Mouse (Mus musculus) limb, embryonic 13.5 days (tissue): Measurements from ENCODE around the gene Tmem97. TPM values are rescaled to one million over a fixed set of nuclear protein-coding genes. Genes with fewer than 3 reads are reported as not detected.
A peak's percentile ranks its signal among the peaks of the same experiment; 100 is the strongest.
"Not testable (repeated sequence)": the region's sequence is repeated elsewhere in the genome, so short reads cannot be mapped to it uniquely, and the experiment has no call there.

Source experiments
- ATAC-seq: fragments of 200-750 bp; cut with Nextera tagmentation; 2 replicates; pipeline ENCODE4 v1.8.0; 2017; ENCODE audit warnings: low read depth, moderate number of reproducible peaks, moderate TSS enrichment; ENCODE audit not compliant: low FRiP score
- H3K27ac ChIP-seq: fragments of 300-500 bp; sonication (generic); 2 replicates; pipeline ENCODE4 v1.5.1; 2015; ENCODE audit warnings: inconsistent platforms, mild to moderate bottlenecking, moderate library complexity
- H3K27me3 ChIP-seq: fragments of 300-500 bp; sonication (generic); 2 replicates; pipeline ENCODE4 v1.6.1; 2015; ENCODE audit warnings: mild to moderate bottlenecking, inconsistent platforms
- H3K36me3 ChIP-seq: fragments of 300-500 bp; sonication (generic); 2 replicates; pipeline ENCODE4 v1.6.1; 2015; ENCODE audit warnings: inconsistent platforms, mild to moderate bottlenecking, moderate library complexity
- H3K4me1 ChIP-seq: fragments of 300-500 bp; sonication (generic); 2 replicates; pipeline ENCODE4 v1.6.1; 2015; ENCODE audit warnings: inconsistent platforms
- H3K4me2 ChIP-seq: fragments of 300-500 bp; sonication (generic); replicated peaks from 2 replicates; pipeline ENCODE4 v1.6.1; 2015; ENCODE audit warnings: inconsistent platforms, mild to moderate bottlenecking, moderate library complexity
- H3K4me3 ChIP-seq: fragments of 300-500 bp; sonication (generic); 2 replicates; pipeline ENCODE4 v1.5.1; 2015; ENCODE audit warnings: moderate library complexity, mild to moderate bottlenecking, inconsistent platforms
- H3K9ac ChIP-seq: fragments of 300-500 bp; sonication (generic); 2 replicates; pipeline ENCODE4 v1.6.1; 2015; ENCODE audit warnings: mild to moderate bottlenecking, inconsistent platforms
- H3K9me3 ChIP-seq: fragments of 300-500 bp; sonication (generic); 2 replicates; pipeline ENCODE4 v1.6.1; 2016; ENCODE audit warnings: inconsistent platforms
- WGBS: fragments of 180-500 bp; shearing (Covaris S2); methylation state at CpG from one replicate; pipeline ENCODE4 v1.1.7; 2015; 5-methylcytosine and 5-hydroxymethylcytosine counted together
- polyA plus RNA-seq: library from polyadenylated mRNA; unstranded; fragments of >200 nt; fragmentation: Nextera tagmentation; extraction: Ambion mirVana; gene quantifications from 2 replicates; pipeline ENCODE4 v1.2.1, GENCODE M21; 2015

Tmem97 gene
- 74.1 and 75.2 TPM in 2 replicates for polyA plus RNA-seq

GRCm38 (mm10) chr11:78550168-78551058 lies at the start of gene Tmem97:
TSS of gene Tmem97 (minus strand) at chr11:78550777.
- Histone ChIP-seq H3K4me3 (peak within 1 kb of the TSS; percentile 73), H3K4me1 (peaks cover 24% of the 10 kb centered on the region), H3K27me3 (no peaks in the 10 kb centered on the region), H3K36me3 (peaks cover 3% of the 10 kb centered on the region), H3K9ac (peak within 1 kb of the TSS; percentile 74), H3K9me3 (0 out of 2 replicates have a peak, but pooled peaks cover 5% of the 10 kb centered on the region), H3K4me2 (peak within 1 kb of the TSS; percentile 75), H3K27ac (peak within 1 kb of the TSS; percentile 87)
- ATAC-seq, result peak; percentile 100
- WGBS, result under 1% methylated on average over 60 of the region's 60 CpGs

DNA sequence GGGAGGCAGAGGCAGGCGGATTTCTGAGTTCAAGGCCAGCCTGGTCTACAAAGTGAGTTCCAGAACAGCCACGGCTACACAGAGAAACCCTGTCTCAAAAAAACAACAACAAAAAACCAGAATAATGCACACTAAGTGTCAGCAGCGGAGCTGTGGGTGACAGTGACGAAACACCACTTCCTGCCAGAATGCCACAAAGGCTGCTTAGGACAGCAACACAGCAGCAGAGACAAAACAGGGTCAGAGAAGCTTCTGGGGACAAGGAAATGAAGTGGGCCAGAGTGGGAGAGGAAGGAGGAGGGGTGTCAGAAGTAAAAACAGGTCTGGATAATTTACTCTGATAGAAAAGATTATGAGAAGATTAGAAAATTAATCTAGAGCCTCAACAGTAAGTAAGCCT lies 49.5 kb upstream of the Tmem97 start:
- H3K27me3 ChIP-seq, result no peaks in the 10 kb centered on the region
- no peak overlapping the region for H3K9ac ChIP-seq
- H3K4me3 ChIP-seq, result no peak overlapping the region
- no peak for ATAC-seq
- peaks cover 23% of the 10 kb centered on the region for H3K4me1 ChIP-seq
- peaks cover 10% of the 10 kb centered on the region for H3K36me3 ChIP-seq
- no peak overlapping the region for H3K27ac ChIP-seq
- H3K9me3 ChIP-seq, result no peaks in the 10 kb centered on the region
- WGBS, result 84% methylated on average over 4 of the region's 4 CpGs
- H3K4me2 ChIP-seq, result no peak overlapping the region

GRCm38 (mm10) chr11:78598763-78599415 lies 48.3 kb upstream of the Tmem97 start:
- peaks cover 10% of the 10 kb centered on the region for H3K36me3 ChIP-seq
- 59% methylated on average over 3 of the region's 3 CpGs for WGBS
- no peak overlapping the region for H3K4me3 ChIP-seq
- H3K27me3 ChIP-seq, result no peaks in the 10 kb centered on the region
- H3K9me3 ChIP-seq, result no peaks in the 10 kb centered on the region
- H3K4me1 ChIP-seq, result peaks cover 26% of the 10 kb centered on the region
- H3K4me2 ChIP-seq, result no peak overlapping the region
- H3K9ac ChIP-seq, result no peak overlapping the region
- H3K27ac ChIP-seq, result no peak overlapping the region
- ATAC-seq, result no peak

DNA sequence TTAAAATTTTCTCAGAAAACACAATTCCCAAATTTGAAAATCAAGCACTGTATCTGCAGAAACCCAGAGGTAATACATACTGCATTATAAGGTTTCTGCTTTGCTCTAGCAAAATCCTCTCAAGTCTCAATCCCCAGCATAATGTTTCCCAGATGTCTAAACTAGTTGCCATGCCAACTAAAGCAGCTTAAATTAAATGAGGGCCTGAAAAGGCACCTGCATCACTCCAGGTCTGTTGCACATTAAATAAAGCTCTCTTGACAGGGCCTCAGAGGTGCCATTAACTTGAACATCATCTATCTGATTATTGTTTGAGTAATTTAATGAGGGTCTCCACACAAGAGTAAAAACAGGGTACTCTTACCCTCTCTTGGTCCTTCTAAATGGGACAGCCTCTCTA lies 46.2 kb upstream of the Tmem97 start:
- H3K36me3 ChIP-seq, result peaks cover 7% of the 10 kb centered on the region
- peak; percentile 78 for ATAC-seq
- H3K4me2 ChIP-seq, result no peak overlapping the region
- no peak overlapping the region for H3K4me3 ChIP-seq
- no peak overlapping the region for H3K9ac ChIP-seq
- no peaks in the 10 kb centered on the region for H3K9me3 ChIP-seq
- no peaks in the 10 kb centered on the region for H3K27me3 ChIP-seq
- H3K27ac ChIP-seq, result no peak overlapping the region
- peaks cover 21% of the 10 kb centered on the region for H3K4me1 ChIP-seq

DNA sequence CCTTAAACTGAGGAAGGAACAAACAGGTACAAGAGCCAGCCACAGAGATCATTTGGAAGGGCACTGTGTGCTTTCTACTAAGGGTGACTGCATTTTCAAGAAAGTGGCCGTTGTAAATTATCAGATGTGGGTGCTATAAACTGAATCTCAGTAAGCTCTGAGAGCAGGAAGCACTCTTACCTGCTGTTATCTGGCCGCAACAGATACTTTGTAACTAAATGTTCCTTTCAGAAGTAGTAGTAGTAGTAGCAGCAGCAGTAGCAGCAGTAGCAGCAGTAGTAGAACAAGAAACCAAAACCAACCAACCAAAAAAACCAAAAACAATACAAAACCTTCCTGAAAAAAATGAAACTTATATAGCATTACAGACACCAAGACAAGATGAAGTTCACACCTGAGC lies 45.2 kb upstream of the Tmem97 start:
- Histone ChIP-seq H3K9me3 (no peaks in the 10 kb centered on the region), H3K27me3 (no peaks in the 10 kb centered on the region)
- WGBS, result 56% methylated on average over 2 of the region's 2 CpGs

DNA sequence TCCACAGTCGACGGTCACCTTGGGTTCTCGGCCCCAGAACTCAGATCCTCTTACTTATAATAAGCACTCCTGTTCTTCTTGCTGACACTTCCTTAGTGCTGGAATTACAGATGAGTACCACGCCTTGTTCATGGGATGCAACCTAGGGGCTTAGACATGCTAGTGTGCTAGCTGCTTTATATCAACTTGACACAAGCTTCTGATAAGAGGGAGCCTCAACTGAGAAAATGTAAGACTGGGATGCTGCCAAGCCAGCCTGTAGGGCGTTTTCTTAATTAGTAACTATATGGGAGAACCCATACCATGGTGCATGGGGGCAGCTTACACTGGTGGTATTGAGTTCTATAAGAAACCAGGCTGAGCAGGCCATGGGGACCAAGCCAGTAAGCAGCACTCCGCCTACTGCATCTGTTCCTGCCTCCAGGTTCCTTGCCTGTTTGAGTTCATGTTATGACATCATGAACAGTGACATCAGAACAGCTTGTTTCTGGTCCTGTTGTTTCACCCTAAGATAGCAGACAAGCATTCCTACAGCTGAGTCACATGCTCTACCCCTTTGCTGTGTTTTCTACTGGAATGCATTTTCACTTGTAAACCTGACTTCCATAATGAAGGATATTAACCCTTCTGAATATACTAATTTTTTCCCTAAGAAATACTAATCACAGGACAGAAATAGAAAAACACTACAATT lies 43.8 kb upstream of the Tmem97 start:
- no peak overlapping the region for H3K9ac ChIP-seq
- H3K36me3 ChIP-seq, result peaks cover 11% of the 10 kb centered on the region
- no peak overlapping the region for H3K4me3 ChIP-seq
- H3K27ac ChIP-seq, result no peak overlapping the region
- no peaks in the 10 kb centered on the region for H3K9me3 ChIP-seq
- peaks cover 21% of the 10 kb centered on the region for H3K4me1 ChIP-seq
- ATAC-seq, result no peak
- H3K27me3 ChIP-seq, result no peaks in the 10 kb centered on the region
- H3K4me2 ChIP-seq, result no peak overlapping the region
- 87% methylated on average over 6 of the region's 6 CpGs for WGBS

More for the DNA sequence above, 45.2 kb upstream of the Tmem97 start:
- Histone ChIP-seq H3K4me3 (no peak overlapping the region), H3K27ac (no peak overlapping the region), H3K4me2 (no peak overlapping the region), H3K9ac (no peak overlapping the region), H3K36me3 (peaks cover 7% of the 10 kb centered on the region), H3K4me1 (peaks cover 21% of the 10 kb centered on the region)
- ATAC-seq, result no peak

- peaks cover 42% of the 10 kb centered on the region for H3K36me3 ChIP-seq
- H3K4me2 ChIP-seq, H3K4me1 ChIP-seq, ATAC-seq, H3K9ac ChIP-seq, H3K27ac ChIP-seq, H3K4me3 ChIP-seq, H3K27me3 ChIP-seq, H3K9me3 ChIP-seq: not testable (repeated sequence)
- WGBS, result 89% methylated on average over 1 of the region's 1 CpGs
Observed at GRCm38 (mm10) chr11:78587677-78588076, 37.1 kb upstream of the Tmem97 start.

- Histone ChIP-seq H3K27me3 (no peaks in the 10 kb centered on the region), H3K4me2 (no peak overlapping the region), H3K36me3 (peaks cover 52% of the 10 kb centered on the region), H3K4me1 (no peaks in the 10 kb centered on the region), H3K4me3 (no peak overlapping the region), H3K27ac (no peak overlapping the region), H3K9ac (no peak overlapping the region), H3K9me3 (no peaks in the 10 kb centered on the region)
- no peak for ATAC-seq
Observed at GRCm38 (mm10) chr11:78586099-78586498, 35.5 kb upstream of the Tmem97 start.

- Histone ChIP-seq H3K4me1 (no peaks in the 10 kb centered on the region), H3K9ac (no peak overlapping the region), H3K27ac (no peak overlapping the region), H3K27me3 (no peaks in the 10 kb centered on the region), H3K4me3 (no peak overlapping the region), H3K9me3 (no peaks in the 10 kb centered on the region), H3K4me2 (no peak overlapping the region), H3K36me3 (peaks cover 68% of the 10 kb centered on the region)
- WGBS, result 89% methylated on average over 6 of the region's 6 CpGs
- ATAC-seq, result no peak
Observed at GRCm38 (mm10) chr11:78582848-78583247, 32.3 kb upstream of the Tmem97 start.

GRCm38 (mm10) chr11:78574975-78575374 lies 24.4 kb upstream of the Tmem97 start:
- Histone ChIP-seq H3K27ac (no peak overlapping the region), H3K27me3 (no peaks in the 10 kb centered on the region), H3K36me3 (peaks cover 77% of the 10 kb centered on the region), H3K4me2 (no peak overlapping the region), H3K4me3 (no peak overlapping the region), H3K4me1 (no peaks in the 10 kb centered on the region), H3K9me3 (no peaks in the 10 kb centered on the region), H3K9ac (no peak overlapping the region)
- WGBS, result 30% methylated on average over 2 of the region's 2 CpGs
- ATAC-seq, result no peak

- Histone ChIP-seq H3K4me3 (no peak overlapping the region), H3K27me3 (no peaks in the 10 kb centered on the region), H3K4me2 (no peak overlapping the region), H3K4me1 (no peaks in the 10 kb centered on the region), H3K27ac (no peak overlapping the region), H3K36me3 (peaks cover 77% of the 10 kb centered on the region), H3K9me3 (no peaks in the 10 kb centered on the region), H3K9ac (no peak overlapping the region)
- WGBS, result 76% methylated on average over 3 of the region's 3 CpGs
- ATAC-seq, result no peak
Observed at GRCm38 (mm10) chr11:78574536-78574935, 24.0 kb upstream of the Tmem97 start.

DNA sequence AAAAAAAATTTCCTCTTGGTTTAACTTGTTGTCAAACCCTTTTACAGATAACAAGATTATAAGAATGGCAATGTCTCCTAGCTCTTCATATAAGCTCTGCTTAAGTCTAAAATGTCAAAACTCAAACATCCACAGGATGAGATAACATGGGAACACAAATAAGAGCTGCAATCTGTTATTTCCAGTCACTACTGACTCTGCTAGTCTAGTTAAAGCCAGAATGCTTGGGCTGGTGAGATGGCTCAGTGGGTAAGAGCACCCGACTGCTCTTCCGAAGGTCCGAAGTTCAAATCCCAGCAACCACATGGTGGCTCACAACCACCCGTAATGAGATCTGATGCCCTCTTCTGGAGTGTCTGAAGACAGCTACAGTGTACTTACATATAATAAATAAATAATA lies 23.5 kb upstream of the Tmem97 start:
- not testable (repeated sequence) for H3K9ac ChIP-seq, H3K27ac ChIP-seq, H3K4me1 ChIP-seq, H3K27me3 ChIP-seq, ATAC-seq, H3K4me3 ChIP-seq, H3K4me2 ChIP-seq, H3K9me3 ChIP-seq
- WGBS, result 89% methylated on average over 4 of the region's 4 CpGs
- H3K36me3 ChIP-seq, result peaks cover 78% of the 10 kb centered on the region
